Mouse (Mus musculus) brain, adult 2 months (tissue): Measurements from ENCODE around the gene Cyp4v3.
A peak's percentile ranks its signal among the peaks of the same experiment; 100 is the strongest.

Experiments
- DNase-seq: peaks from one replicate; pipeline ENCODE4 v3.0.0; 2011; ENCODE audit warnings: low read depth, low spot score

Gene Cyp4v3

DNA sequence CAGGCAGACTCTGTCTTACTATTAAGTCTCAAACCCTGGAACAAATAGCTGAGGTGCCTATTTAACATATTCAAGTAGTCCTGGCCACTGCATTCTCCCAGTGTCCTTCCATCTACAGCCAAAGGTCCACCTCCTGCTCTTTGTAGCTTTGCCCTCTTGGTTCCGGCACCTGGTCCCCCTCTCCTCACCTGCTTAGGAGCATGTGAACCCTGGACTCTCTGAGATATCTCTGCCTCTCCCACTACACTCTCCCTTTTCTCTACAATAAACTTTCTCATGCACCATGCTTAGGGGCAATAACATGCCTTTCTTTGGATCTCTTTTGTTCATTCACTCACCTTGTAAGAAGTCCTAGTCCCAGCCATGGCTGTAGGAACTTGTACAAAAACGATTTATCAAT lies 11.7 kb downstream of the Cyp4v3 start:
- DNase-seq = no peak

- no peak for DNase-seq
These were observed 12.1 kb downstream of the Cyp4v3 start for GRCm38 (mm10) chr8:45320930-45321329.

DNA sequence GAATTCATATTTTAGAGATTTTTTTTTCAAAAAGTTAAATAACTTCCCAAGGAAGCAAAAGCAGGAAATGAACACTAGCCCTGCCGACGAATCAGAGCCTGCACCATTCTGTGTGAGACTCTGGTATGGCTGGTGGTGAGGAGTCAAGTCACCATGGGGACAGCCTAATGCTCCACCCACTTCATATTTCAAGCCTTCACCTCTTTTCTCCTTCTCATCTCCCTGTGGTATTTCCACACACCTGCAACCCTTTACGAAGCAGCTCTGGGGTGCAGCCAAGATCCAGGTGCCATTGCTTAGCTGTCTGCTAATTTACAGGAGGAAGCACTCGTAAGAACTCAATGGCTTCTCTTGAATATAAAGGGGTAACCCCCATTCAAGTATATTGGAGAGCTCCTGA lies 22.0 kb downstream of the Cyp4v3 start:
- no peak for DNase-seq

- DNase-seq = no peak
These were observed 24.6 kb downstream of the Cyp4v3 start, which contains the start of gene Gm45753 for GRCm38 (mm10) chr8:45308366-45308765. Gm45753 (minus strand) TSS chr8:45308466.

- DNase-seq = no peak
These were observed 27.5 kb downstream of the Cyp4v3 start for GRCm38 (mm10) chr8:45305479-45305878.

DNA sequence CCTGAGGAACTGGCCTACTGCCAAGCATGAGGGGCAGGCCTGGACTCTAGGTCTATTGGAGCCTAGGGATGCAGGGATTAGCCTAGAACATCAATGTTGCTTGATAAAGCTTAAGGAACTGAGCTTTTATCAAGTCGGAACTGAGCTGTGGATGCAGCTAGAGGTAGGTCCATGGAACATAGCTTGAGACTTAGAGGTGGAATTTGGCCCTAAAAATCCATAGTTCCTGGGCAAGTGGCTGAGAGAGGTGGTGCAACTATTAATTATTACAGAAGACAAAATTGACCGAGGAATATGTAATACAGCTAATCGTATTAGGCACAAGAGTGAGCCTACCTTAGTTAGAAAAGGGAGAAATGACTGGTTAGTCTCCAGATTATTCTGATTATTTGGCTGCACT lies 28.7 kb downstream of the Cyp4v3 start:
- DNase-seq = no peak

GRCm38 (mm10) chr8:45302390-45302789 lies 30.6 kb downstream of the Cyp4v3 start:
- DNase-seq = peak; percentile 12

DNA sequence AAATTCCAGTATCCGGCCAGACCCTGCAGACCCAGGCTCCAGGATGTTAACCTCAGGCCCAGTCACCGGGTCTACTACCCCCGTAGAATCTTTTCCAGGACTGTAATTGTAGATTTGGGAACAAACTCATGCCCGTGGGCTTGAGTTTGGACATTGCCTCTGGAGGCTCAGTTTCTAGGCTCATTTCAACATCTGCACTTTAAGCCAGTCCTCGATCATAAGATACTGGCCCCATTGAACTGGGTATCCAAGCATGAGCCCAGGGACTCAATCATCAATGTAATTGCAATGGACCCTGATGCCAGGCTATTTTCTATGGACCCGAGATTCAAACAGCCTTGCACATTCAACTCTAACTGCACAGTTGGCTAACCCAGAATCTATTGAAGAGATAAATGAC lies 37.7 kb downstream of the Cyp4v3 start:
- no peak for DNase-seq

- DNase-seq = no peak
These were observed 38.3 kb downstream of the Cyp4v3 start, which contains the start of gene Klkb1 for GRCm38 (mm10) chr8:45294687-45295086. Klkb1 (minus strand) TSS chr8:45294859.

- DNase-seq = peak; percentile 48
These were observed 41.2 kb downstream of the Cyp4v3 start for GRCm38 (mm10) chr8:45291790-45292189.

DNA sequence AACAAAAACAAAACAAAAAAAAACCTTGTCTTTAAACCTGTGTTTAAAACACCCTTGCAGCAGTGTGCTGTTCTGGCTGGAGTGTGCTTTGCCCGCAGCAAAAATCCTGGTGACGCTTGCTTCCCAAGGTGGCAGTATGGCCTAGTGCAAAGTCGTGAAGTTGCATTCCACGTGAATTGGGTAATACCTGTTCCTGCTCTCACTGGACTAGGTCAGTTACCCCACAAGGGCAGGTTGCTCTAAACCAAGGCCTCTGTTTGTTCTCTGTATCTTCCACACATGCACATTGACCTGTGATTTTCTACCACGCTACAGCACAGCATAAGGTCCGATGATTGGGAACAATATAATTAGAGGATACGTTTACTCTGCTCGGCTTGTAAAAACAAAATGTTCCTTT lies 51.4 kb downstream of the Cyp4v3 start:
- DNase-seq = no peak

DNA sequence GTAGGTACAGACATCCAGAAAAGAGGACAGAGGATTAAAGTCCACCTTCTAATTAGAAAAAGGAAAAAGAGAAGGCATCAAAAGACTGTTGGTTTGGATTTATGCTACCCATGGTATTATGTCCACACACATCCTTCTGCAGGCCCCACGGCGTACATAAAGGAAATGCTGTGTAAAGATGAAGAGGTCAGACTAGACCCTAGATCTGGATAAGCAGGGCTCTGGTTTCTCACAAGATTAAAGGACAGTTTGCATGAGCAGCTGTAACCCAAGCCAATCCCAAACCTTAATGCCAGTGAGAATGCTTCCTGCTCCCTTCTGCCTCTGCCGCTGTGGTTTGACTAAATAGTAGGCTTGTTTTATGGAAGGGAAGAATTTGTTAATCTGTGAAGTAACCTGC lies 55.6 kb downstream of the Cyp4v3 start:
- DNase-seq = no peak

- peak; percentile 6 for DNase-seq
These were observed 58.7 kb downstream of the Cyp4v3 start for GRCm38 (mm10) chr8:45274317-45274716.

- DNase-seq = no peak
These were observed 64.0 kb downstream of the Cyp4v3 start for GRCm38 (mm10) chr8:45269056-45269455.

DNA sequence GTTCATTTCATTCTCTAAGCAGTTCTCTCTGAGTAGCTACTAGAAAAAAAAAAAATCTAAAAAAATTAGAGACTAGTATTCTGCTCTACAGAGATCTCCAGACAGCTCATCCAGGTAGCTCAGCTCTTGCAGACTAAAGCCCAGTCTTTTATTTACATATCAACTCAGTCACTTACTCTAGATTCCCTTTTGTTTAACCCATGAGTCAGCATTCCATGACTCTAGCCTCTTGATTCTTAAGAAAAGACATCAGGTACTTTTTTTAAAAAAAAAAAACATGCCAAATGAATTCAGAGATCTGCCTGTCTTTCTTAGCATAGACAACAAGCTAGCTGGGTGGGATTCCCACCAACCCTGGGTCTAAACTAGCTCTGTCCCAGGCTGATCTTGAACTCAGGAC lies 64.5 kb downstream of the Cyp4v3 start:
- DNase-seq = no peak

GRCm38 (mm10) chr8:45267611-45268391 lies 65.2 kb downstream of the Cyp4v3 start:
- DNase-seq = peak; percentile 19

DNA sequence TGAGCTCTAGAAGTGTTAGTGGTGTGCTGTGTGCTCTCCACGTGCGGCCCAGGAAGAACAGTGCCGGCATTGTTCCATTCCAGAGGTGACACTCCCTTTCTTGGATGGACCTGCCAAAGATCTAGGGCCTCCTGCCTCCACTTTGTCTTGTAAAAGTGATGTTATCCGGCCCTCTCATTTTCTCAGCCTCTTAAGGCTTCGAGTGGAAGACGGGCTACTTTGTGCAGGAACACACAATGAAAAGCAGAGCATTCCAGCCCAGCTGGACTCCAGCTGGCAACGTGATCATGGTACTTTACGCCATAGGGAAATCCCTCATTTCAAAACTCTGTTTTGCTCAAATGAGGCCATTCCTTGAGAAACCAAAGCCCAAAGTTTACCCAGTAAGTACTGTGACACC lies 66.0 kb downstream of the Cyp4v3 start:
- no peak for DNase-seq

DNA sequence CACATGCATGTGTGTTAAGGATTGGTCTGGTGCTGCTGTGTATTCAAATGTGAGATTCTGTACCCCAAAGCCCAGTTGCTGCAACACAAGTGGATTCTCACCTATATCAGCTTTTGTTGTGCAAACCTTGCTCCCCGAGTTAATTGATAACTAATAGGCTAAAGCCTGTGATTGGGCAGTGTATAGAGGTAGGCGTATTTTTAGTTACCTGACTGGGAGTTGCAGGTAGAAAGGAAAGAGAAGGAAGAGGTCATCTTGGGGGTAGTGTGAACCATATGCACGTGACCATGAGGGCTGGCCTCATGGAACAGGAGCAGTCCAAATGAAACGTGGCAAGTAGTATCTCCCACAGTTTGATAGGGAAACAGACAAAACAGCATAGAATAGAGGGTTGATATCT lies 68.1 kb downstream of the Cyp4v3 start:
- no peak for DNase-seq

DNA sequence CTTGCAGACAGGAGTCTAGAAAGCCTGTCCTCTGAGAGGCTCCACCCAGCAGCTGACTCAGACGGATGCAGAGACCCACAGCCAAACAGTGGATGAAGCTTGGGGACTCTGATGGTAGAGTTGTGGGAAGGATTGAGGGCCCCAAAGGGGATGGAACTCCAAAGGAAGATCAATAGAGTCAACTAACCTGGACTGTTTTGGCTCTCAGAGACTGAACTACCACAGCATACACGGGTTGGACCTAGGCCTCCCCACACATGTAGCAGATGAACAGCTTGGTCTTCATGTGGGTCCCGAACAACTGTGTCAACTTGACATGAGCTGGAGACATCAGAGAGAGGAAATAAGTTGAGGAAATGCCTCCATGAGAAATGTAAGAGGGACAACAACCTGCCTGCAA lies 70.2 kb downstream of the Cyp4v3 start:
- no peak for DNase-seq

- DNase-seq = no peak
These were observed 71.1 kb downstream of the Cyp4v3 start, which contains the start of gene F11 for GRCm38 (mm10) chr8:45261920-45262319. F11 (minus strand) TSS chr8:45262031.

DNA sequence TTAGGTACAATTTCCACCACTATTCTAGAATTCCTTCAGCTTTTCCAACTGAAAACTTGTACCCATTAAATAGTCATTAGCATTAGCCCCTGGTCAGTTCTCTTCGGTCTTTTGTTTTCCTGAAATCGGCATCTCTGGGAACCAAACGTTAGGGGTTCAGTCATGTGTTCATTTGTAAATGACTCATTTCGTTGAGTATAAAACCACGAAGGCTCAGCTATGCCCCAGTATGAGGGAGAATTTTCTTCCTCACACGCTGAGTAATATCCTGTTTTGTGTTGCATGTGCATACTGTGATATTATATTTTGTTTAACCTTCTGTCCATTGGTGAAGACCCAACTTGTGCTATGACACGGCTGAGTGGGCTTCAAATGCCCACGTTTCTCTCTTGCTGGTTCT lies 74.6 kb downstream of the Cyp4v3 start:
- DNase-seq = no peak

GRCm38 (mm10) chr8:45255040-45255439 lies 78.0 kb downstream of the Cyp4v3 start:
- DNase-seq = peak; percentile 54
